8 mouse cellular contexts compared by ENCODE assay signal in the genomic region with DNA sequence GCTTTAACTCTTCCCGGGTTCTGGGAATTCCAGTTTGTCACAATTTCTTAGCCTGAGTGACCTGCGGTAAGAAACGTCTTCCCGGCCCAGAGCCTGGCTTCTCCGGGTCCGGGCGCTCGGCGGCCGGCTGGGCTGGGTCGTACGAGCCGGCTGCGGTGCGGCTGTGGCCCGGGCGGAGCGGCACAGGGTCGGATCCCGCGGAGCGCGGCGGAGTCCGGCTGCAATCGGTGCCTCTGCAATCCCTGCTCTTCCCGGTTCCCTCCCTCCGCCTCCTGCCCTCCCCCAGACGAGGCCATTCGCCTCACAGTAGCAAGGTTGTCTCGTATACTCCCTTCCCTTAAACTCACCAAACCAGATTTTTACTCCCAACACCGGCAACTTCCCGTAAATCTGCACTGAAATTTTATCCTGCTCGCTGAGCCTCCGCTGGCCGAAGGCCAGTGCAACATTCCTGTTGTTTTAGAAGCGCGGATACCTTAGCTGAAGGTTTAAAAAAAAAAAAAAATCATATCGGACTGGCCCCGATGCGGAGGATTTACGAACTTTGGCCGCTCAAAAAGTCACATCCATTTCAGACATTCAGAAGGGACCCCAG. TPM values are rescaled to one million over a fixed set of nuclear protein-coding genes. Genes with fewer than 3 reads are reported as not detected.
A peak's percentile ranks its signal among the peaks of the same experiment; 100 is the strongest.
DNase-seq lines count a peak whose midpoint lies in the region; ATAC-seq and TF ChIP-seq lines count a peak whose summit lies in the region.

No protein-coding gene starts in this region.

- WGBS in liver, embryonic 12.5 days (ENCODE audit: insufficient replicate concordance), result under 1% methylated on average over 43 of the region's 43 CpGs
- under 1% methylated on average over 43 of the region's 43 CpGs for WGBS in midbrain, postnatal 0 days

- peak overlapping the region; percentile 48 for H3K4me3 ChIP-seq in liver, embryonic 12.5 days
- peak overlapping the region; percentile 41 for H3K4me3 ChIP-seq in midbrain, postnatal 0 days (ENCODE audit: low read depth, low read length)

- H3K27me3 ChIP-seq in liver, embryonic 12.5 days (replicated peaks), result peaks cover 73% of the 10 kb centered on the region
- peaks cover 12% of the 10 kb centered on the region for H3K27me3 ChIP-seq in midbrain, postnatal 0 days (ENCODE audit: insufficient read depth, low read length)

- no peak for TF ChIP-seq CTCF in midbrain, postnatal 0 days (IDR thresholded peaks at IDR 0.05)

- DNase-seq in layer of hippocampus, postnatal 36 days, result peak; percentile 8 to 36
- no peak for DNase-seq in layer of hippocampus, postnatal 14 days (ENCODE audit: low spot score in 2 of 2)
- peak; percentile 48 to 64 for DNase-seq in cerebellum, postnatal 10 days
- peak; percentile 45 for DNase-seq in gastrocnemius, postnatal 25 days
- peak; percentile 41 for DNase-seq in hindlimb bud, embryonic 11.5 days (ENCODE audit: extremely low spot score, low read depth, low spot score)
- DNase-seq in midbrain, postnatal 0 days (ENCODE audit: low spot score), result peak; percentile 12
- peak; percentile 9 to 21 for DNase-seq in thymus, postnatal 36 days

- ATAC-seq in liver, embryonic 12.5 days, result peak; percentile 15; the same call in 1 of the 2 replicates
- ATAC-seq in midbrain, postnatal 0 days (ENCODE audit: low FRiP score), result peak; percentile 38; the same call in 1 of the 2 replicates

- peak overlapping the region; percentile 61 for H3K4me2 ChIP-seq in liver, embryonic 12.5 days
- peak overlapping the region; percentile 88 for H3K4me2 ChIP-seq in midbrain, postnatal 0 days (ENCODE audit: low read depth, low read length, poor library complexity, severe bottlenecking)

- H3K36me3 ChIP-seq in liver, embryonic 12.5 days, result no peaks in the 10 kb centered on the region
- no peaks in the 10 kb centered on the region for H3K36me3 ChIP-seq in midbrain, postnatal 0 days (ENCODE audit: insufficient read depth, low read length)

- peak overlapping the region; percentile 56; the same call in 1 of the 2 replicates for H3K27ac ChIP-seq in liver, embryonic 12.5 days
- no peak overlapping the region for H3K27ac ChIP-seq in midbrain, postnatal 0 days (ENCODE audit: low read depth, low read length)

- H3K4me1 ChIP-seq in liver, embryonic 12.5 days, result 0 out of 2 replicates have a peak, but pooled peaks cover 2% of the 10 kb centered on the region
- H3K4me1 ChIP-seq in midbrain, postnatal 0 days (ENCODE audit: insufficient read depth, low read length), result peaks cover 3% of the 10 kb centered on the region; the same call in 1 of the 2 replicates

- no peaks in the 10 kb centered on the region for H3K9me3 ChIP-seq in liver, embryonic 12.5 days (replicated peaks)
- no peaks in the 10 kb centered on the region for H3K9me3 ChIP-seq in midbrain, postnatal 0 days (ENCODE audit: low read length)

- H3K9ac ChIP-seq in liver, embryonic 12.5 days, result 0 out of 2 replicates have a peak overlapping the region, but pooled peaks have one; percentile 19
- H3K9ac ChIP-seq in midbrain, postnatal 0 days (replicated peaks; ENCODE audit: low read length, poor library complexity, severe bottlenecking), result peak overlapping the region; percentile 33; the same call in 1 of the 2 replicates

RNA-seq across cellular contexts. Expression of gene Rbm47, which starts 22.1 kb away (rescaled TPM):
- 1 to 10 TPM; 1.8 TPM for total RNA-seq in layer of hippocampus, postnatal 36 days (2021)
- 1 to 10 TPM; 1.5 to 5.4 TPM for total RNA-seq in layer of hippocampus, postnatal 14 days (2021)
- 1 to 10 TPM in 1 of 2 experiments, under 1 TPM in 1; 0.61 to 1.2 TPM for total RNA-seq in gastrocnemius, postnatal 25 days (2021)
- 9.0 and 9.4 TPM in 2 replicates for polyA plus RNA-seq in liver, embryonic 12.5 days (2016; fragmentation: Nextera tagmentation; extraction: Ambion mirVana)
- total RNA-seq in midbrain, postnatal 0 days (2014; rRNA removed), result 2.5 and 3.0 TPM in 2 replicates
- 1.3 and 1.4 TPM in 2 replicates for polyA plus RNA-seq in midbrain, postnatal 0 days (2015; fragmentation: Nextera tagmentation; extraction: Ambion mirVana)

Comparison
In these comparisons a context has a peak if more than half of its experiments do, and no peak if none do; other contexts are left out.
1. DNase-seq: peak in layer of hippocampus, postnatal 36 days (2 of 2), cerebellum, postnatal 10 days (2 of 2), gastrocnemius, postnatal 25 days (single experiment), hindlimb bud, embryonic 11.5 days (single experiment), midbrain, postnatal 0 days (single experiment) and thymus, postnatal 36 days (2 of 2); none in layer of hippocampus, postnatal 14 days (0 of 2).